Mouse (Mus musculus) liver, postnatal 0 days (tissue): ENCODE results near the gene Dnajc19.

Source experiments
- CTCF ChIP-seq: sonication (generic); IDR thresholded peaks from 2 replicates; pipeline ENCODE4 v1.5.1; 2016; ENCODE audit warnings: antibody characterized with exemption, low read depth
- EP300 ChIP-seq: IDR thresholded peaks from 2 replicates; pipeline ENCODE4 v1.6.1; 2016; ENCODE audit warnings: antibody characterized with exemption, low read depth, mild to moderate bottlenecking

DNA sequence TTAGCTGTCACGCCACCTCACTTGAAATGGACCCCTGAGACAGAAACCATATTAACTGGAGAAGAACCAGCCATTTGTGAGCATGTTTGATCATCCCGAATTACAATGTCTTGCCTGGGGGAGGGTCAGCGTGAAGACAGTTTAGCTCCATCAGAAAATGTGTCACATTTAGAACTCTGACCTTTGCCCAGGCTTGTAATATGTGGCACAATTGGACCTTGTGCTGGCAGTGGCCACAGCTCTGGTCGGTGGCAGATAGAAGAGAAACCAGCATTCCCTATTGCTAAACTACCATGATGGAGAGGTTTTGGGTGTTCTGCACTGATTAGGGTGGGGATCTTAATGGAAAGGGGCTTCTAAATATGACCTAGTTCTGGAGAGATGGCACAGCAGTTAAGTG, 38.7 kb upstream of the Dnajc19 start:
- TF ChIP-seq CTCF: no peak
- no peak for TF ChIP-seq EP300
